Mouse (Mus musculus): Measurements from ENCODE around the gene Gm7271. TPM values are rescaled to one million over a fixed set of nuclear protein-coding genes. Genes with fewer than 3 reads are reported as not detected.

Gene Gm7271
- not detected in 2 replicates for polyA plus RNA-seq (2015; fragmentation: Nextera tagmentation; extraction: Ambion mirVana)

GRCm38 (mm10) chr5:76483811-76484210 lies at the start of gene Gm7271:
TSS of gene Gm7271 (plus strand) at chr5:76484040.
- Histone ChIP-seq H3K27me3 (ENCODE audit: control insufficient read depth, insufficient read depth, low read depth, low read length) (no peaks in the 10 kb centered on the region), H3K9me3 (ENCODE audit: control insufficient read depth, low read length) (no peaks in the 10 kb centered on the region), H3K36me3 (ENCODE audit: control insufficient read depth, insufficient read depth, low read length) (no peaks in the 10 kb centered on the region), H3K27ac (ENCODE audit: low read length) (no peak within 1 kb of the TSS), H3K9ac (ENCODE audit: low read length) (no peak within 1 kb of the TSS), H3K4me1 (replicated peaks; ENCODE audit: control insufficient read depth, insufficient read depth, low read length) (no peaks in the 10 kb centered on the region), H3K4me3 (ENCODE audit: low read length) (no peak within 1 kb of the TSS), H3K4me2 (ENCODE audit: low read depth, low read length) (no peak within 1 kb of the TSS)
- no peak for ATAC-seq (ENCODE audit: low read depth)
- 58% methylated on average over 5 of the region's 5 CpGs for WGBS

DNA sequence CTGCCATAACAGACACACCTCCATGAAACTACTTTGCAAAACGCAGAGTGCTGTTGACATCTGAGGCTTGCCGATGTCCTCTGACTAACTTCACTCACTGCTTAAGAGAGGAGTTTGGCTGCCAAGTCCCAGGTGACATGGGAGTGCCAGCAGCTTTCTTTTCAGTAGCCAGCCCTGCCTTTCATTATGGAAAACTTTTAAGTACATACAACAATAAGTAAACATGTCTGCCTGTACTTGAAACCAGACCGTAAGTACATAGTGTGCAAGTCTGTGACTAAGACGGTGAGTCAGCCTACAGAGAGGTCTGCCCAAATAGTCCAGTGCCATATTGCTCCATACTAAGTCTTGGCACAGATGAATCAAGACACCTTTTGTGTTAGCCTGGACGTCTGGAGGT lies 46.7 kb upstream of the Gm7271 start:
- no peak overlapping the region for H3K4me3 ChIP-seq (ENCODE audit: low read length)
- 55% methylated on average over 5 of the region's 5 CpGs for WGBS
- no peak overlapping the region for H3K27ac ChIP-seq (ENCODE audit: low read length)
- no peaks in the 10 kb centered on the region for H3K36me3 ChIP-seq (ENCODE audit: control insufficient read depth, insufficient read depth, low read length)
- H3K9me3 ChIP-seq (ENCODE audit: control insufficient read depth, low read length): peaks cover 4% of the 10 kb centered on the region; the same call in 1 of the 2 replicates
- H3K27me3 ChIP-seq (ENCODE audit: control insufficient read depth, insufficient read depth, low read depth, low read length): no peaks in the 10 kb centered on the region
- no peak overlapping the region for H3K4me2 ChIP-seq (ENCODE audit: low read depth, low read length)
- H3K9ac ChIP-seq (ENCODE audit: low read length): no peak overlapping the region
- no peaks in the 10 kb centered on the region; the same call in 1 of the 2 replicates for H3K4me1 ChIP-seq (replicated peaks; ENCODE audit: control insufficient read depth, insufficient read depth, low read length)
- ATAC-seq (ENCODE audit: low read depth): peak; percentile 83

DNA sequence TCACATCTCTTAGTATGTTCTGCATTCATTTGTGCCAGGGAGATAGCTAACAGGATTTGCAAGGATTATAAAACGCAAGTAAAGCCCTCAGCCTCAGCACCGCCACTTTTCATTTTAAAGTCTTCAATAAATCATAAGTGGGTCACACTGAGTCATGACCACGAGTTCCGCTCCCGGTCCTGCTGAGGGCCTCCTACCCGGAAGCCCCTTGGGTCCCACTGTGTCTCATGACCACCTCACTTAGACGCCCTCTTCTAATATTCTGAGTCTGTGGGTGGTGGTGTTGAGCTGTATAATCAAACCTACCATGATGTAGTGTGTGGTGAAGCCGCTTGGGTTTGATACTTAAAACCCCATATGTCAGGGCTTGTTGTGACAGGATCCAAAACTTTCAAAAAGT lies 46.1 kb upstream of the Gm7271 start:
- no peak for ATAC-seq (ENCODE audit: low read depth)
- WGBS: 90% methylated on average over 8 of the region's 8 CpGs
- Histone ChIP-seq H3K36me3 (ENCODE audit: control insufficient read depth, insufficient read depth, low read length) (no peaks in the 10 kb centered on the region), H3K4me2 (ENCODE audit: low read depth, low read length) (no peak overlapping the region), H3K9ac (ENCODE audit: low read length) (no peak overlapping the region), H3K27ac (ENCODE audit: low read length) (no peak overlapping the region), H3K4me1 (replicated peaks; ENCODE audit: control insufficient read depth, insufficient read depth, low read length) (no peaks in the 10 kb centered on the region; the same call in 1 of the 2 replicates), H3K4me3 (ENCODE audit: low read length) (no peak overlapping the region), H3K9me3 (ENCODE audit: control insufficient read depth, low read length) (peaks cover 4% of the 10 kb centered on the region; the same call in 1 of the 2 replicates), H3K27me3 (ENCODE audit: control insufficient read depth, insufficient read depth, low read depth, low read length) (no peaks in the 10 kb centered on the region)

DNA sequence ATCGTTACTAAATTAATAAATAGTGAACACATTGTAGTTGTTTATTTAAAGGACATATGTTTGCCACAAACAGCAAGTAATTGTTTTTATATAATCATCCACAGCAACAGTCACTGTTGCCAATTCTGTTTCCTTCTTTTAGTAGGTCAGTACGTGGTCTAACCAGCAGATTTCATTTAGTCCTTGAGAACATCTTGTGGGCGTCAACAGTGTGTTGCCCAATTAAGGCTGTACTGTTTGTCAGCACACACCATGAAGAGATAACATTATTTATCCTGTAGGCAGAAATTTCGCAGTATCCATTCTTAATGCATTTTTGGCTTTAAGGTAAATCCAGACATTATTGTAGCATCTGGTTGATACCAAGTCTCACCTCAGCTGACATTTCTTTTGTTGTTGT lies 42.4 kb upstream of the Gm7271 start:
- Histone ChIP-seq H3K4me3 (ENCODE audit: low read length) (no peak overlapping the region), H3K27ac (ENCODE audit: low read length) (peak overlapping the region; percentile 83), H3K27me3 (ENCODE audit: control insufficient read depth, insufficient read depth, low read depth, low read length) (no peaks in the 10 kb centered on the region), H3K36me3 (ENCODE audit: control insufficient read depth, insufficient read depth, low read length) (no peaks in the 10 kb centered on the region), H3K9me3 (ENCODE audit: control insufficient read depth, low read length) (no peaks in the 10 kb centered on the region), H3K9ac (ENCODE audit: low read length) (no peak overlapping the region), H3K4me1 (replicated peaks; ENCODE audit: control insufficient read depth, insufficient read depth, low read length) (no peaks in the 10 kb centered on the region; the same call in 1 of the 2 replicates), H3K4me2 (ENCODE audit: low read depth, low read length) (no peak overlapping the region)
- ATAC-seq (ENCODE audit: low read depth): peak; percentile 91
- WGBS: 39% methylated on average over 4 of the region's 4 CpGs

DNA sequence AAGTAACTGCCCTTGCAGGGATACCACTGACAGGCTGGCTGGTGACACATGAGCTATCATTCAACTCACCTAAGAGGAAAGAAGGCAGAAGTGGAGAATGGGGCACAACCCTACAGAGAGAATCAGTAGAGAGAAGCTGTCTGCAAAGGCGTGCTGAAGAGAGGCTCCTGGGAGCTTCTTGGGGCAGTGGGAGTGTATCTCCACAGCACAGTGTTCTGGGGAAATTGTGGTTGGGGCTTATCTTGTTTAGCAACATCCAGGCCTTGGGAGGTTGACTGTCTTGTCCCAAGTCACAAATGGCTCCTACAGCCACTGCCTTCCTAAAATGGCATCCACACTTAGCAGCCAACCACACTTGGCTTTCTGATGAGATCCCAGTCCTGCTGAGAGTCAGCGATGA lies 8.9 kb upstream of the Gm7271 start:
- 75% methylated on average over 2 of the region's 2 CpGs for WGBS
- no peak overlapping the region for H3K27ac ChIP-seq (ENCODE audit: low read length)
- H3K4me1 ChIP-seq (replicated peaks; ENCODE audit: control insufficient read depth, insufficient read depth, low read length): no peaks in the 10 kb centered on the region
- no peak for ATAC-seq (ENCODE audit: low read depth)
- H3K9ac ChIP-seq (ENCODE audit: low read length): no peak overlapping the region
- H3K4me3 ChIP-seq (ENCODE audit: low read length): no peak overlapping the region
- H3K9me3 ChIP-seq (ENCODE audit: control insufficient read depth, low read length): no peaks in the 10 kb centered on the region
- H3K36me3 ChIP-seq (ENCODE audit: control insufficient read depth, insufficient read depth, low read length): no peaks in the 10 kb centered on the region
- H3K27me3 ChIP-seq (ENCODE audit: control insufficient read depth, insufficient read depth, low read depth, low read length): no peaks in the 10 kb centered on the region
- H3K4me2 ChIP-seq (ENCODE audit: low read depth, low read length): no peak overlapping the region

- H3K27me3 ChIP-seq (ENCODE audit: control insufficient read depth, insufficient read depth, low read depth, low read length): no peaks in the 10 kb centered on the region
These were observed 7.0 kb upstream of the Gm7271 start for GRCm38 (mm10) chr5:76476873-76477272.

GRCm38 (mm10) chr5:76477764-76478163 lies 6.1 kb upstream of the Gm7271 start:
- Histone ChIP-seq H3K4me1 (replicated peaks; ENCODE audit: control insufficient read depth, insufficient read depth, low read length) (no peaks in the 10 kb centered on the region), H3K4me2 (ENCODE audit: low read depth, low read length) (no peak overlapping the region), H3K36me3 (ENCODE audit: control insufficient read depth, insufficient read depth, low read length) (no peaks in the 10 kb centered on the region), H3K9ac (ENCODE audit: low read length) (no peak overlapping the region), H3K9me3 (ENCODE audit: control insufficient read depth, low read length) (no peaks in the 10 kb centered on the region), H3K27me3 (ENCODE audit: control insufficient read depth, insufficient read depth, low read depth, low read length) (no peaks in the 10 kb centered on the region), H3K27ac (ENCODE audit: low read length) (no peak overlapping the region), H3K4me3 (ENCODE audit: low read length) (no peak overlapping the region)
- WGBS: 23% methylated on average over 9 of the region's 9 CpGs
- ATAC-seq (ENCODE audit: low read depth): no peak

More at GRCm38 (mm10) chr5:76476873-76477272, 7.0 kb upstream of the Gm7271 start:
- H3K4me1 ChIP-seq (replicated peaks; ENCODE audit: control insufficient read depth, insufficient read depth, low read length): no peaks in the 10 kb centered on the region
- H3K9ac ChIP-seq (ENCODE audit: low read length): no peak overlapping the region
- H3K4me3 ChIP-seq (ENCODE audit: low read length): no peak overlapping the region
- 60% methylated on average over 4 of the region's 4 CpGs for WGBS
- no peak for ATAC-seq (ENCODE audit: low read depth)
- no peaks in the 10 kb centered on the region for H3K9me3 ChIP-seq (ENCODE audit: control insufficient read depth, low read length)
- H3K4me2 ChIP-seq (ENCODE audit: low read depth, low read length): no peak overlapping the region
- H3K27ac ChIP-seq (ENCODE audit: low read length): no peak overlapping the region
- no peaks in the 10 kb centered on the region for H3K36me3 ChIP-seq (ENCODE audit: control insufficient read depth, insufficient read depth, low read length)

GRCm38 (mm10) chr5:76495126-76495525 lies 11.3 kb downstream of the Gm7271 start:
- Histone ChIP-seq H3K27me3 (ENCODE audit: control insufficient read depth, insufficient read depth, low read depth, low read length) (no peaks in the 10 kb centered on the region), H3K36me3 (ENCODE audit: control insufficient read depth, insufficient read depth, low read length) (no peaks in the 10 kb centered on the region), H3K4me1 (replicated peaks; ENCODE audit: control insufficient read depth, insufficient read depth, low read length) (no peaks in the 10 kb centered on the region), H3K27ac (ENCODE audit: low read length) (no peak overlapping the region), H3K9ac (ENCODE audit: low read length) (no peak overlapping the region), H3K4me3 (ENCODE audit: low read length) (no peak overlapping the region), H3K4me2 (ENCODE audit: low read depth, low read length) (no peak overlapping the region), H3K9me3 (ENCODE audit: control insufficient read depth, low read length) (no peaks in the 10 kb centered on the region)
- ATAC-seq (ENCODE audit: low read depth): no peak
- WGBS: 72% methylated on average over 13 of the region's 13 CpGs

DNA sequence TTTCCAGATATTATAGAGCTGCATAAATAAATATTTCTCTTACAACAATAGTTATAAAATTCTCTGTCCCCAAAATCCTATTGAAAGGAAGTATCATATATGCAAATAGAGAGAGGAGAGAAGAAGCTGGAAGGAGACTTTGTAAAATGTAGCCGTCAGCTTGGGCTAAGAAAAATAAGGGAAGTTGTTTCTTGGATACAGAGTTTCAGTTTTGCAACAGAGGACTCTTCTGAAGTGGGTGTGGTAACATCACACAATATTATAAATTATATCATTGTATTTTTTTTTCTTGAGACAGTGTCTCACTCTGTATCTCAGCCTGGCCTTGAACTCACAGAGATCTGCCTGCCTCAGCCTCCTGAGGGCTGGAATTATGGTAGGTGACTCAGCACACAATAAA lies 38.6 kb downstream of the Gm7271 start:
- no peaks in the 10 kb centered on the region for H3K36me3 ChIP-seq (ENCODE audit: control insufficient read depth, insufficient read depth, low read length)
- no peak overlapping the region for H3K4me2 ChIP-seq (ENCODE audit: low read depth, low read length)
- no peak overlapping the region for H3K27ac ChIP-seq (ENCODE audit: low read length)
- no peaks in the 10 kb centered on the region for H3K27me3 ChIP-seq (ENCODE audit: control insufficient read depth, insufficient read depth, low read depth, low read length)
- H3K4me1 ChIP-seq (replicated peaks; ENCODE audit: control insufficient read depth, insufficient read depth, low read length): no peaks in the 10 kb centered on the region
- ATAC-seq (ENCODE audit: low read depth): no peak
- H3K9ac ChIP-seq (ENCODE audit: low read length): no peak overlapping the region
- no peaks in the 10 kb centered on the region for H3K9me3 ChIP-seq (ENCODE audit: control insufficient read depth, low read length)
- 85% methylated on average over 1 of the region's 1 CpGs for WGBS
- no peak overlapping the region for H3K4me3 ChIP-seq (ENCODE audit: low read length)

- Histone ChIP-seq H3K4me3 (ENCODE audit: low read length) (no peak overlapping the region), H3K9me3 (ENCODE audit: control insufficient read depth, low read length) (no peaks in the 10 kb centered on the region), H3K4me2 (ENCODE audit: low read depth, low read length) (no peak overlapping the region), H3K4me1 (replicated peaks; ENCODE audit: control insufficient read depth, insufficient read depth, low read length) (no peaks in the 10 kb centered on the region; the same call in 1 of the 2 replicates), H3K36me3 (ENCODE audit: control insufficient read depth, insufficient read depth, low read length) (no peaks in the 10 kb centered on the region), H3K9ac (ENCODE audit: low read length) (no peak overlapping the region), H3K27me3 (ENCODE audit: control insufficient read depth, insufficient read depth, low read depth, low read length) (no peaks in the 10 kb centered on the region), H3K27ac (ENCODE audit: low read length) (no peak overlapping the region)
- no peak for ATAC-seq (ENCODE audit: low read depth)
- 68% methylated on average over 5 of the region's 5 CpGs for WGBS
These were observed 40.8 kb downstream of the Gm7271 start for GRCm38 (mm10) chr5:76524623-76525022.

Data from lung, embryonic 16.5 days (tissue).